Mouse (Mus musculus) stomach, embryonic 14.5 days (tissue): ENCODE results near the gene Nfkb1. TPM values are rescaled to one million over a fixed set of nuclear protein-coding genes. Genes with fewer than 3 reads are reported as not detected.

ENCODE experiments used
- ATAC-seq: fragments of 200-750 bp; cut with Nextera tagmentation; 2 replicates; pipeline ENCODE4 v1.8.0; 2017; ENCODE audit warnings: low read depth, moderate TSS enrichment; ENCODE audit not compliant: insufficient number of reproducible peaks, insufficient read depth, low FRiP score
- H3K27ac ChIP-seq: fragments of 300-500 bp; sonication (generic); 2 replicates; pipeline ENCODE4 v1.5.1; 2014; ENCODE audit warnings: mild to moderate bottlenecking, low read length, moderate library complexity, mixed read lengths
- H3K27me3 ChIP-seq: fragments of 300-500 bp; sonication (generic); 2 replicates; pipeline ENCODE4 v1.6.1; 2014; ENCODE audit warnings: low read length, control low read depth, mixed read lengths; ENCODE audit not compliant: control insufficient read depth, insufficient read depth
- H3K36me3 ChIP-seq: fragments of 300-500 bp; sonication (generic); 2 replicates; pipeline ENCODE4 v1.6.1; 2014; ENCODE audit warnings: mild to moderate bottlenecking, control low read depth, low read length, moderate library complexity, mixed read lengths; ENCODE audit not compliant: control insufficient read depth, insufficient read depth
- H3K4me1 ChIP-seq: fragments of 300-500 bp; sonication (generic); 2 replicates; pipeline ENCODE4 v1.6.1; 2014; ENCODE audit warnings: low read length, control low read depth, mixed read lengths; ENCODE audit not compliant: control insufficient read depth, insufficient read depth
- H3K4me2 ChIP-seq: fragments of 300-500 bp; sonication (generic); replicated peaks from 2 replicates; pipeline ENCODE4 v1.6.1; 2014; ENCODE audit warnings: low read depth, low read length, control low read depth
- H3K4me3 ChIP-seq: fragments of 300-500 bp; sonication (generic); 2 replicates; pipeline ENCODE4 v1.5.1; 2014; ENCODE audit warnings: low read depth, low read length, control low read depth
- H3K9ac ChIP-seq: fragments of 300-500 bp; sonication (generic); replicated peaks from 2 replicates; pipeline ENCODE4 v1.6.1; 2014; ENCODE audit warnings: low read depth, mild to moderate bottlenecking, control low read depth, low read length, moderate library complexity, mixed read lengths
- H3K9me3 ChIP-seq: fragments of 300-500 bp; sonication (generic); 2 replicates; pipeline ENCODE4 v1.6.1; 2016; ENCODE audit warnings: low read depth, low read length, control low read depth; ENCODE audit not compliant: control insufficient read depth
- WGBS: fragments of 180-500 bp; shearing (Covaris S2); extraction: QIAGEN DNeasy Blood & Tissue Kit; methylation state at CpG from one replicate; pipeline ENCODE4 v1.1.7; 2014; 5-methylcytosine and 5-hydroxymethylcytosine counted together
- polyA plus RNA-seq: library from polyadenylated mRNA; unstranded; fragments of >200 nt; fragmentation: Nextera tagmentation; extraction: Ambion mirVana; gene quantifications from 2 replicates; pipeline ENCODE4 v1.2.1, GENCODE M21; 2014

Nfkb1 gene
- polyA plus RNA-seq, 1 experiment from 2014 or later: 36.2 TPM

GRCm38 (mm10) chr3:135649809-135650208 lies 41.5 kb downstream of the Nfkb1 start:
- Histone ChIP-seq H3K4me3 (no peak overlapping the region), H3K4me2 (no peak overlapping the region), H3K36me3 (peaks cover 4% of the 10 kb centered on the region; the same call in 1 of the 2 replicates), H3K4me1 (no peaks in the 10 kb centered on the region), H3K27ac (no peak overlapping the region), H3K9ac (no peak overlapping the region), H3K27me3 (no peaks in the 10 kb centered on the region), H3K9me3 (no peaks in the 10 kb centered on the region)
- no peak for ATAC-seq
- 82% methylated on average over 10 of the region's 10 CpGs for WGBS

GRCm38 (mm10) chr3:135648501-135648900 lies 42.8 kb downstream of the Nfkb1 start:
- Histone ChIP-seq H3K27ac (no peak overlapping the region), H3K36me3 (peaks cover 7% of the 10 kb centered on the region; the same call in 1 of the 2 replicates), H3K9me3 (no peaks in the 10 kb centered on the region), H3K4me3 (no peak overlapping the region), H3K27me3 (no peaks in the 10 kb centered on the region), H3K4me1 (no peaks in the 10 kb centered on the region), H3K9ac (no peak overlapping the region), H3K4me2 (no peak overlapping the region)
- ATAC-seq: no peak
- 91% methylated on average over 8 of the region's 8 CpGs for WGBS

DNA sequence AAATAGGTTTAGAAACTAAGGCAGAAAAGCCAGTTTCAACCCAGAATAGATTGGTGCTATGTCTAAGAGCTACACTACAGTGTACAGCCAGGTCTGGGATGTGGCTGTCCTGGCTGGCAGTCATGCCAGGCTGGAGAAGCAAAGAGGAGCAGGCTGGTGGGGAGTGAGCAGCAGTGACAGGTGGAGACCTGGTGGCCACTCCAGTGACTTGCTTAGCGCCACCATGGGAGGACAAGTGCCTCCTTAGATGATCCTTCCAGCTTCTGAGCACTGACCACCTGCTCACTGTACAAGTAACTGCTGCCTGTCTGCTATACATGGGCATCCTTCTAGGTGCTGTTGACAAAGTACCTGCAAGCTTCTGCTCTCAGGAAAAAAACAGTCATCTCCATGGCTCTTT lies 44.7 kb downstream of the Nfkb1 start:
- Histone ChIP-seq H3K27ac (no peak overlapping the region), H3K9me3 (no peaks in the 10 kb centered on the region), H3K4me2 (no peak overlapping the region), H3K4me1 (no peaks in the 10 kb centered on the region), H3K36me3 (peaks cover 3% of the 10 kb centered on the region; the same call in 1 of the 2 replicates), H3K9ac (no peak overlapping the region), H3K4me3 (no peak overlapping the region), H3K27me3 (no peaks in the 10 kb centered on the region)
- no peak for ATAC-seq
- 92% methylated on average over 1 of the region's 1 CpGs for WGBS

DNA sequence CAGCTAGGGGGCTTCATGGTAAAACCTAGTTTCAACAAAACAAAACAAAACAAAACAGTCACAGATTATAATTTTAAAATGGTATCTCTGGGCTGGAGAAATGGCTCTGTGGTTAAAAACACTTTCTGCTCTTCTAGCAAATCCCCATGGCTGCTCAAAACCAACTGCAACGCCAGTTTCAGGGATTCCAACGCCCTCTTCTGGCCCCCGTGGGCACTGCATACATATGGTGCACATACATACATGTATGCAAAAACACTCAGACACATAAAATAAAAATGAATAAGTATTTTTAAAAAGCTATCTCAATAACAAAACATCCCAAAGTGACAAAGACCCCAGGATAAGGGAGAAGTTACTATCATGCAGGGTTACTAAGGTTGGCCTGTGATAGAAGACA lies 46.4 kb downstream of the Nfkb1 start:
- H3K4me1 ChIP-seq: no peaks in the 10 kb centered on the region
- H3K36me3 ChIP-seq: peaks cover 3% of the 10 kb centered on the region; the same call in 1 of the 2 replicates
- no peak overlapping the region for H3K27ac ChIP-seq
- H3K4me2 ChIP-seq: no peak overlapping the region
- no peaks in the 10 kb centered on the region for H3K27me3 ChIP-seq
- no peaks in the 10 kb centered on the region for H3K9me3 ChIP-seq
- H3K4me3 ChIP-seq: no peak overlapping the region
- no peak overlapping the region for H3K9ac ChIP-seq
- WGBS: 93% methylated on average over 3 of the region's 3 CpGs
- no peak for ATAC-seq

GRCm38 (mm10) chr3:135641623-135641915 lies 49.8 kb downstream of the Nfkb1 start:
- WGBS: 53% methylated on average over 4 of the region's 4 CpGs
- Histone ChIP-seq H3K9ac (no peak overlapping the region), H3K4me2 (no peak overlapping the region), H3K27me3 (no peaks in the 10 kb centered on the region), H3K9me3 (no peaks in the 10 kb centered on the region), H3K4me3 (no peak overlapping the region), H3K27ac (no peak overlapping the region), H3K4me1 (no peaks in the 10 kb centered on the region), H3K36me3 (peaks cover 3% of the 10 kb centered on the region; the same call in 1 of the 2 replicates)
- ATAC-seq: peak; percentile 56; the same call in 1 of the 2 replicates

GRCm38 (mm10) chr3:135640856-135641622 lies 50.3 kb downstream of the Nfkb1 start:
- Histone ChIP-seq H3K4me3 (no peak overlapping the region), H3K27me3 (no peaks in the 10 kb centered on the region), H3K4me2 (no peak overlapping the region), H3K4me1 (no peaks in the 10 kb centered on the region), H3K36me3 (peaks cover 3% of the 10 kb centered on the region; the same call in 1 of the 2 replicates), H3K27ac (no peak overlapping the region), H3K9ac (no peak overlapping the region), H3K9me3 (no peaks in the 10 kb centered on the region)
- WGBS: 82% methylated on average over 16 of the region's 16 CpGs
- peak; percentile 40; the same call in 1 of the 2 replicates for ATAC-seq

DNA sequence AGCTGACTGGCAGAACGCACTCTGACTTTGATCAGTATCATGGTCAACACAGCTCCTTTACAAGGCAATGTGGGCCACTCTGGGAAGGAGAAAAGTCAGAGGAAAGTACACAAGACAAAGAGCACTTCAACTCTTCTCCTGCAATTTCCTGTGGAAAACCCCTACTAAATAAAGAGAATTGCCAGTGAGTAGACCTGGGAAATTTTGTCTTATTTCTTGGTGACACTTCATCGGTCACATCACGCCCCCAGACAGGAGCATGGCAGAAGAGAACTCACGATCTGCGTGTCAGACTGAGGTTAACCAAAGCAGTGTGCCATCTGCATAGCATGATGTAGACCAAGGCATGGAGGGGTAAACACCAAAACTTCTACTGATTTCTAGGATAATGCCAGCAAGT lies 51.1 kb downstream of the Nfkb1 start:
- Histone ChIP-seq H3K4me1 (no peaks in the 10 kb centered on the region), H3K27ac (no peak overlapping the region), H3K27me3 (no peaks in the 10 kb centered on the region), H3K4me3 (no peak overlapping the region), H3K9me3 (no peaks in the 10 kb centered on the region), H3K4me2 (no peak overlapping the region), H3K9ac (no peak overlapping the region), H3K36me3 (peaks cover 3% of the 10 kb centered on the region; the same call in 1 of the 2 replicates)
- WGBS: 91% methylated on average over 5 of the region's 5 CpGs
- ATAC-seq: no peak

DNA sequence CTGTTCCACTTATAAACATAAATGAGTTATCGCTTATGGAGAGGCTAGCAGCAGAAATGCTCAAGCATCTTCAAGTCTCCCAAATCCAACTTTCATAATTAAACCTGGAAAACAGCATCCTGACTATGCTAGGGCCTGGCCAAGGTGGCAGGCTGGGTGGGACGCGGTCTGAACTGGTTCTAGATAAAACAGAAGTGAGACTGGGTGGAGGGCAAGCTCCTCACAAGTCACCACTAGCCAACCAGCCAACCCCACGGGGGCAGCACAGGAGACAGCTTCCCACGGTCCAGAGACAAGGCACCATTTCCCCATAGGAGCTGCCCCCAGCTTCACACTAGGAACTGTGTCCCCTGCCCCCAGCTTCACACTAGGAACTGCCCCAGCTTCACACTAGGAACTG lies 53.8 kb downstream of the Nfkb1 start:
- no peak for ATAC-seq
- H3K9ac ChIP-seq: no peak overlapping the region
- 61% methylated on average over 5 of the region's 5 CpGs for WGBS
- H3K4me3 ChIP-seq: no peak overlapping the region
- no peaks in the 10 kb centered on the region for H3K9me3 ChIP-seq
- H3K36me3 ChIP-seq: no peaks in the 10 kb centered on the region; the same call in 1 of the 2 replicates
- no peak overlapping the region for H3K27ac ChIP-seq
- H3K4me1 ChIP-seq: no peaks in the 10 kb centered on the region
- no peaks in the 10 kb centered on the region for H3K27me3 ChIP-seq
- H3K4me2 ChIP-seq: no peak overlapping the region

- 37% methylated on average over 14 of the region's 14 CpGs for WGBS
- no peak overlapping the region for H3K27ac ChIP-seq
- no peaks in the 10 kb centered on the region for H3K9me3 ChIP-seq
- H3K4me2 ChIP-seq: no peak overlapping the region
- no peaks in the 10 kb centered on the region for H3K27me3 ChIP-seq
- no peak overlapping the region for H3K9ac ChIP-seq
- H3K4me1 ChIP-seq: no peaks in the 10 kb centered on the region
- no peak overlapping the region for H3K4me3 ChIP-seq
- no peaks in the 10 kb centered on the region; the same call in none of the 2 replicates for H3K36me3 ChIP-seq
- no peak for ATAC-seq
Observed at GRCm38 (mm10) chr3:135636454-135636853, 54.9 kb downstream of the Nfkb1 start.
